Mouse (Mus musculus): Measurements from ENCODE around the gene St7.

- TF ChIP-seq CTCF (conservative IDR thresholded peaks at IDR 0.05; ENCODE audit: low read length) (no peak), NANOG (IDR thresholded peaks at IDR 0.05; ENCODE audit: borderline replicate concordance, low read length) (no peak), POU5F1 (IDR thresholded peaks at IDR 0.05; ENCODE audit: borderline replicate concordance, low read length) (no peak)
Observed at GRCm38 (mm10) chr6:17978881-17979280, 286.1 kb downstream of the St7 start.

All from E14TG2a.4 (cell line).